Mouse (Mus musculus) liver, embryonic 14.5 days (tissue): ENCODE data around the gene Igf2.

Experiments
- CTCF ChIP-seq: IDR thresholded peaks from 2 replicates; pipeline ENCODE4 v1.5.1; 2016; ENCODE audit warnings: antibody characterized with exemption, low read depth, control low read depth
- EP300 ChIP-seq: IDR thresholded peaks from 2 replicates; pipeline ENCODE4 v1.6.1; 2016; ENCODE audit warnings: antibody characterized with exemption, low read depth

DNA sequence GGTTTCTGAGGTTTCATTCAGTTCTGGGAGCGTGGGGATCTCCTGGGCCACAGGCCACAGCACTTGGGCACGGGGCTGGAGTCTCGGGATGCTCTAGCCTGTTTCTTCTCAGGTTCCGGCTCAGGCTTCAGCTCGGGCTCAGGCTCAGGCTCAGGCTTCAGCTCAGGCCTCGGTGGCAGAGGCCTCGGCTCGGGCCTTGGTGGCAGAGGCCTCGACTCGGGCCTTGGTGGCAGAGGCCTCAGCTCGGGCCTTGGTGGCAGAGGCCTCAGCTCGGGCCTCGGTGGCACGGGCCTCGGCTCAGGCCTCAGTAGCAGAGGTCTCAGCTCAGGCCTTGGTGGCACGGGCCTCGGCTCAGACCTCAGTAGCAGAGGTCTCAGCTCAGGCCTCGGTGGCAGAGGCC, 905 bp upstream of the Igf2 start:
- TF ChIP-seq CTCF: no peak
- TF ChIP-seq EP300: no peak
